In the genomic region with DNA sequence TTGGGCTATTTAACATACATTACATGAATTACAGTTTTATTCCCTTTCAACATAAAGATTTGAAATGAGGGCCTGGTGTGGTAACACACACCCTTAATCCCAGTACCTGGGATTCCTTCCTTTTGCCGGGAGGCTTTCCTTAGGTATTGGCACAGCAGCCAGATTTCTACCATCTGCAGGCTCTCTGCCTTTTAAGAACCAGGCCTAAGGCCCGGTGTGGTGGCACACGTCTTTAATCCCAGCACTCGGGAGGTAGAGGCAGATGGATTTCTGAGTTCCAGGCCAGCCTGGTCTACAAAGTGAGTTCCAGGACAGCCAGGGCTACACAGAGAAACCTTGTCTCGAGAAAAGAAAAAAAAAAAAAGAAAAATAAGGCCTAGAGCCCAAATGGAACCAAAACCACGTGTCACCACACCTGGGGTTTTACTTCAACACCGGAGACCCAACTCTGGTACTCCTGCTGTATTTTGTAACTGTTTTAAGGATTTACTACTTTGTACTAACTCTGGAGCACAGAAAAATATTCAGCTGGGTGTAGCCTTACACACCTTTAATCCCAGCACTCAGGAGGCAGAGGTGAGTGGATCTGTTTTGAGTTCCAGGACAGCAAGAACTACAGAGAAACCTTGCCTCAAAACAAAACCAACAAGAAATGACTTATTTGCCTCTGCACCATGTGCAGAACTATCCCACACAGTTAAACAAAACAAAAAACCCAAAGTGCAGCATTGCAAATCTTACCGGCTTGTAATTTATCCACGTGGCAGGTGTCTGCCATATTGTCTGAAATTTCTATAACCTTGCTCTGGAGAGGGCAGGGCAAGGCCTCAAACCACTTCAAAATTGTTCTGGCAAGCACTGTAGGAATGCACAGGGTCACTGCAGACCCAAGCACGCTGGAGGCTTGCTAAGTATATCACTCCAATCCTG, we compare ENCODE assay signal across 8 mouse cellular contexts. TPM values are rescaled to one million over a fixed set of nuclear protein-coding genes. Genes with fewer than 3 reads are reported as not detected.
A peak's percentile ranks its signal among the peaks of the same experiment; 100 is the strongest.
DNase-seq lines count a peak whose midpoint lies in the region; ATAC-seq and TF ChIP-seq lines count a peak whose summit lies in the region.

No protein-coding gene starts in this region.

- peak overlapping the region; percentile 70 for H3K4me3 ChIP-seq in lung, embryonic 14.5 days (ENCODE audit: low read depth, low read length)
- H3K4me3 ChIP-seq in hindbrain, embryonic 16.5 days (ENCODE audit: low read length) = peak overlapping the region; percentile 60
- H3K4me3 ChIP-seq in myocyte = peak overlapping the region; percentile 96

- no peak for TF ChIP-seq CTCF in lung, embryonic 14.5 days (IDR thresholded peaks at IDR 0.05; ENCODE audit: low read depth)

- TF ChIP-seq POLR2A in myocyte (IDR thresholded peaks at IDR 0.05; ENCODE audit: insufficient read length, low read depth) = no peak

- 10% methylated on average over 10 of the region's 10 CpGs for WGBS in lung, embryonic 14.5 days
- WGBS in hindbrain, embryonic 16.5 days = 23% methylated on average over 10 of the region's 10 CpGs

- peak overlapping the region; percentile 86 for H3K4me2 ChIP-seq in lung, embryonic 14.5 days
- H3K4me2 ChIP-seq in hindbrain, embryonic 16.5 days (ENCODE audit: low read length) = peak overlapping the region; percentile 98
- peak overlapping the region; percentile 90 for H3K4me2 ChIP-seq in myocyte (ENCODE audit: low read depth)

- peak overlapping the region; percentile 42 for H3ac ChIP-seq in myocyte (ENCODE audit: control insufficient read depth, insufficient read length)

- H3K36me3 ChIP-seq in lung, embryonic 14.5 days (ENCODE audit: insufficient read depth) = peaks cover 34% of the 10 kb centered on the region
- H3K36me3 ChIP-seq in hindbrain, embryonic 16.5 days (ENCODE audit: control insufficient read depth, insufficient read depth, low read length) = peaks cover 15% of the 10 kb centered on the region
- peaks cover 37% of the 10 kb centered on the region for H3K36me3 ChIP-seq in myocyte (ENCODE audit: control insufficient read depth, insufficient read depth)

- peaks cover 3% of the 10 kb centered on the region; the same call in 1 of the 2 replicates for H3K4me1 ChIP-seq in lung, embryonic 14.5 days (ENCODE audit: insufficient read depth)
- peaks cover 10% of the 10 kb centered on the region for H3K4me1 ChIP-seq in hindbrain, embryonic 16.5 days (ENCODE audit: control insufficient read depth, insufficient read depth, low read depth, low read length)

- no peaks in the 10 kb centered on the region for H3K9me3 ChIP-seq in lung, embryonic 14.5 days (ENCODE audit: low read depth, low read length)
- no peaks in the 10 kb centered on the region for H3K9me3 ChIP-seq in hindbrain, embryonic 16.5 days (ENCODE audit: control insufficient read depth, low read length)

- peak overlapping the region; percentile 89 for H3K27ac ChIP-seq in lung, embryonic 14.5 days (ENCODE audit: low read depth)
- peak overlapping the region; percentile 77 for H3K27ac ChIP-seq in hindbrain, embryonic 16.5 days (ENCODE audit: low read depth, low read length)

- peak; percentile 20; the same call in 1 of the 2 replicates for ATAC-seq in lung, embryonic 14.5 days (ENCODE audit: insufficient read depth)
- ATAC-seq in common myeloid progenitor, adult 5-6 weeks (replicated peaks; ENCODE audit: low read depth, poor library complexity, severe bottlenecking) = peak; percentile 6; the same call in 1 of the 2 replicates
- ATAC-seq in hindbrain, embryonic 16.5 days = no peak

- peak; percentile 40 for DNase-seq in lung, embryonic 14.5 days
- no peak for DNase-seq in lung, postnatal 36 days
- no peak for DNase-seq in layer of hippocampus, adult 9-10 months (ENCODE audit: low spot score)
- DNase-seq in urinary bladder, postnatal 14 days (ENCODE audit: low spot score) = no peak
- DNase-seq in cerebellum, postnatal 36 days = no peak

- H3K9ac ChIP-seq in lung, embryonic 14.5 days = peak overlapping the region; percentile 89
- H3K9ac ChIP-seq in hindbrain, embryonic 16.5 days (ENCODE audit: low read depth, low read length) = peak overlapping the region; percentile 64

- H3K27me3 ChIP-seq in lung, embryonic 14.5 days (ENCODE audit: insufficient read depth, low read length) = no peaks in the 10 kb centered on the region
- H3K27me3 ChIP-seq in hindbrain, embryonic 16.5 days (replicated peaks; ENCODE audit: control insufficient read depth, insufficient read depth, low read length) = no peaks in the 10 kb centered on the region
- H3K27me3 ChIP-seq in myocyte (ENCODE audit: control insufficient read depth, insufficient read depth, insufficient read length) = no peaks in the 10 kb centered on the region

- H3K79me2 ChIP-seq in myocyte (ENCODE audit: control insufficient read depth, insufficient read depth) = peaks cover 28% of the 10 kb centered on the region

TF ChIP-seq in myocyte, 11 proteins besides CTCF, POLR2A, EP300 and RAD21:
- TF ChIP-seq SRF (IDR thresholded peaks at IDR 0.05; ENCODE audit: control insufficient read depth, insufficient read length, low read depth) (no peak), REST (IDR thresholded peaks at IDR 0.05; ENCODE audit: insufficient read depth, insufficient read length) (no peak), TCF12 (IDR thresholded peaks at IDR 0.05; ENCODE audit: insufficient read depth, poor library complexity, severe bottlenecking) (no peak)

RNA-seq across cellular contexts. Expression of a gene that starts 6.8 kb away (rescaled TPM):
- polyA plus RNA-seq in lung, embryonic 14.5 days (2014; fragmentation: Nextera tagmentation; extraction: Ambion mirVana) = 1.2 and 2.1 TPM in 2 replicates
- total RNA-seq in common myeloid progenitor, adult 5-6 weeks (2017) = 27.1 and 38.1 TPM in 2 replicates
- polyA plus RNA-seq in hindbrain, embryonic 16.5 days (2015; fragmentation: Nextera tagmentation; extraction: Ambion mirVana) = 0.35 and 0.40 TPM in 2 replicates
- polyA plus RNA-seq in myocyte (2012; fragmentation: generic; extraction: Trizol) = 0.04 TPM

RNA-seq across cellular contexts. Expression of a gene that starts 19.2 kb away (rescaled TPM):
- 88.8 and 94.3 TPM in 2 replicates for polyA plus RNA-seq in lung, embryonic 14.5 days (2014; fragmentation: Nextera tagmentation; extraction: Ambion mirVana)
- total RNA-seq in common myeloid progenitor, adult 5-6 weeks (2017) = 36.7 and 39.4 TPM in 2 replicates
- polyA plus RNA-seq in hindbrain, embryonic 16.5 days (2015; fragmentation: Nextera tagmentation; extraction: Ambion mirVana) = 98.2 and 98.7 TPM in 2 replicates
- polyA plus RNA-seq in myocyte (2012; fragmentation: generic; extraction: Trizol) = 66.0 TPM

RNA-seq across cellular contexts. Expression of a gene that starts 51.8 kb away (rescaled TPM):
- 25.9 and 27.9 TPM in 2 replicates for polyA plus RNA-seq in lung, embryonic 14.5 days (2014; fragmentation: Nextera tagmentation; extraction: Ambion mirVana)
- total RNA-seq in common myeloid progenitor, adult 5-6 weeks (2017) = 65.8 and 78.7 TPM in 2 replicates
- 11.2 and 11.5 TPM in 2 replicates for polyA plus RNA-seq in hindbrain, embryonic 16.5 days (2015; fragmentation: Nextera tagmentation; extraction: Ambion mirVana)
- polyA plus RNA-seq in myocyte (2012; fragmentation: generic; extraction: Trizol) = 33.2 TPM
